33 mouse cellular contexts compared by ENCODE assay signal in genomic region chr2:40258207-40258606, GRCm38 (mm10).
"Had no signal": no experiment of that assay in that cellular context is flagged by ENCODE, and none has a peak within 500 bp of the region (broad histone marks: within the 10 kb centered on the region; RNA-seq: fewer than 3 reads in every experiment).

No protein-coding gene starts in this region.

- H3K4me3 ChIP-seq: heart, embryonic 12.5 days; heart, embryonic 13.5 days; heart, embryonic 15.5 days; hindbrain, embryonic 10.5 days; hindbrain, embryonic 12.5 days; hindbrain, embryonic 13.5 days; hindbrain, embryonic 15.5 days; intestine, embryonic 15.5 days; kidney, embryonic 15.5 days; layer of hippocampus, adult 2 months; left cerebral cortex, adult 2 months had no signal

- H3K4me1 ChIP-seq: heart, embryonic 12.5 days; heart, embryonic 13.5 days; heart, embryonic 15.5 days; hindbrain, embryonic 10.5 days; hindbrain, embryonic 12.5 days; hindbrain, embryonic 13.5 days; hindbrain, embryonic 15.5 days; intestine, embryonic 15.5 days; kidney, embryonic 15.5 days had no signal

- H3K9me3 ChIP-seq: heart, embryonic 12.5 days; heart, embryonic 13.5 days; heart, embryonic 15.5 days; hindbrain, embryonic 10.5 days; hindbrain, embryonic 12.5 days; hindbrain, embryonic 13.5 days; hindbrain, embryonic 15.5 days; intestine, embryonic 15.5 days; kidney, embryonic 15.5 days had no signal

- H3K27ac ChIP-seq: heart, embryonic 13.5 days; heart, embryonic 15.5 days; hindbrain, embryonic 10.5 days; hindbrain, embryonic 12.5 days; hindbrain, embryonic 13.5 days; hindbrain, embryonic 14.5 days; hindbrain, embryonic 15.5 days; hindbrain, postnatal 0 days; intestine, embryonic 15.5 days; kidney, embryonic 15.5 days; kidney, postnatal 0 days; layer of hippocampus, adult 2 months; left cerebral cortex, adult 2 months had no signal

- H3K27me3 ChIP-seq: heart, embryonic 12.5 days; heart, embryonic 13.5 days; heart, embryonic 15.5 days; hindbrain, embryonic 12.5 days; hindbrain, embryonic 13.5 days; hindbrain, embryonic 15.5 days; intestine, embryonic 15.5 days; kidney, embryonic 15.5 days had no signal

- ATAC-seq: hindbrain, embryonic 16.5 days; hindbrain, postnatal 0 days; inflammation-experienced regulatory T-cells, adult 6 months; intestine, embryonic 15.5 days; intestine, embryonic 16.5 days; intestine, postnatal 0 days had no signal

- DNase-seq: heart, postnatal 10 days; heart, postnatal 14 days; heart, postnatal 36 days; heart, postnatal 4 days; kidney, adult 11 months; kidney, adult 18-20 months; kidney, adult 2 months; kidney, adult 8-10 months; kidney, adult 9 months; kidney, postnatal 10 days; kidney, postnatal 14 days; kidney, postnatal 25 days; kidney, postnatal 36 days; kidney, postnatal 4 days; layer of hippocampus, postnatal 36 days had no signal

- H3K36me3 ChIP-seq: heart, embryonic 12.5 days; heart, embryonic 13.5 days; heart, embryonic 15.5 days; hindbrain, embryonic 10.5 days; hindbrain, embryonic 12.5 days; hindbrain, embryonic 13.5 days; hindbrain, embryonic 15.5 days; intestine, embryonic 15.5 days; kidney, embryonic 15.5 days had no signal

- H3K4me2 ChIP-seq: heart, embryonic 12.5 days; heart, embryonic 13.5 days; heart, embryonic 15.5 days; hindbrain, embryonic 12.5 days; hindbrain, embryonic 13.5 days; hindbrain, embryonic 14.5 days; hindbrain, embryonic 15.5 days; intestine, embryonic 15.5 days; kidney, embryonic 15.5 days had no signal

- H3K9ac ChIP-seq: heart, embryonic 12.5 days; heart, embryonic 13.5 days; heart, embryonic 15.5 days; hindbrain, embryonic 12.5 days; hindbrain, embryonic 13.5 days; hindbrain, embryonic 14.5 days; hindbrain, embryonic 15.5 days; intestine, embryonic 15.5 days; kidney, embryonic 15.5 days had no signal
